Mouse (Mus musculus) liver, postnatal 0 days (tissue): ENCODE results near the gene Gm13283.
A peak's percentile ranks its signal among the peaks of the same experiment; 100 is the strongest.
"Not testable (repeated sequence)": the region's sequence is repeated elsewhere in the genome, so short reads cannot be mapped to it uniquely, and the experiment has no call there.

Source experiments
- CTCF ChIP-seq: sonication (generic); IDR thresholded peaks from 2 replicates; pipeline ENCODE4 v1.5.1; 2016; ENCODE audit warnings: antibody characterized with exemption, low read depth
- EP300 ChIP-seq: IDR thresholded peaks from 2 replicates; pipeline ENCODE4 v1.6.1; 2016; ENCODE audit warnings: antibody characterized with exemption, low read depth, mild to moderate bottlenecking

GRCm38 (mm10) chr4:88754818-88755340, 5.0 kb upstream of the Gm13283 start, which contains the start of gene Gm13271:
- TF ChIP-seq CTCF: peak; percentile 12; the same call in 1 of the 2 replicates
- TF ChIP-seq EP300: not testable (repeated sequence)
